Mouse (Mus musculus) liver, postnatal 0 days (tissue): Measurements from ENCODE around the gene Hnrnpll. TPM values are rescaled to one million over a fixed set of nuclear protein-coding genes. Genes with fewer than 3 reads are reported as not detected.

Source experiments
- ATAC-seq: fragments of 200-750 bp; cut with Nextera tagmentation; 2 replicates; pipeline ENCODE4 v1.8.0; 2017; ENCODE audit warnings: mild to moderate bottlenecking, moderate library complexity
- DNase-seq: peaks from one replicate; pipeline ENCODE4 v3.0.0-alpha.2; 2016
- H3K27ac ChIP-seq: fragments of 300-500 bp; sonication (generic); 2 replicates; pipeline ENCODE4 v1.5.1; 2014; ENCODE audit warnings: antibody characterized with exemption, moderate library complexity, mild to moderate bottlenecking, low read depth
- H3K27me3 ChIP-seq: fragments of 300-500 bp; sonication (generic); 2 replicates; pipeline ENCODE4 v1.6.1; 2014; ENCODE audit warnings: low read length, control low read depth, mixed read lengths; ENCODE audit not compliant: insufficient read depth
- H3K36me3 ChIP-seq: fragments of 300-500 bp; sonication (generic); replicated peaks from 2 replicates; pipeline ENCODE4 v1.6.1; 2014; ENCODE audit warnings: mild to moderate bottlenecking, control low read depth, low read length, moderate library complexity, mixed read lengths; ENCODE audit not compliant: insufficient read depth
- H3K4me1 ChIP-seq: fragments of 300-500 bp; sonication (generic); 2 replicates; pipeline ENCODE4 v1.6.1; 2014; ENCODE audit warnings: antibody characterized with exemption, mild to moderate bottlenecking, control low read depth; ENCODE audit not compliant: insufficient read depth
- H3K4me2 ChIP-seq: fragments of 300-500 bp; sonication (generic); 2 replicates; pipeline ENCODE4 v1.6.1; 2014; ENCODE audit warnings: low read depth, mild to moderate bottlenecking, low read length, moderate library complexity, mixed read lengths
- H3K4me3 ChIP-seq: fragments of 300-500 bp; sonication (generic); 2 replicates; pipeline ENCODE4 v1.5.1; 2014; ENCODE audit warnings: low read depth, low read length
- H3K9ac ChIP-seq: fragments of 300-500 bp; sonication (generic); replicated peaks from 2 replicates; pipeline ENCODE4 v1.6.1; 2014; ENCODE audit warnings: mild to moderate bottlenecking, moderate library complexity
- H3K9me3 ChIP-seq: fragments of 300-500 bp; sonication (generic); 2 replicates; pipeline ENCODE4 v1.6.1; 2016; ENCODE audit warnings: mild to moderate bottlenecking, control low read depth, low read length, mixed read lengths
- CTCF ChIP-seq: sonication (generic); IDR thresholded peaks from 2 replicates; pipeline ENCODE4 v1.5.1; 2016; ENCODE audit warnings: antibody characterized with exemption, low read depth
- EP300 ChIP-seq: IDR thresholded peaks from 2 replicates; pipeline ENCODE4 v1.6.1; 2016; ENCODE audit warnings: antibody characterized with exemption, low read depth, mild to moderate bottlenecking
- WGBS: fragments of 180-500 bp; shearing (Covaris S2); extraction: QIAGEN DNeasy Blood & Tissue Kit; methylation state at CpG from one replicate; pipeline ENCODE4 v1.1.7; 2014; ENCODE audit not compliant: insufficient replicate concordance; 5-methylcytosine and 5-hydroxymethylcytosine counted together
- polyA plus RNA-seq: library from polyadenylated mRNA; unstranded; fragments of >200 nt; fragmentation: Nextera tagmentation; extraction: Ambion mirVana; gene quantifications from 2 replicates; pipeline ENCODE4 v1.2.1, GENCODE M21; 2015

The Hnrnpll gene
- polyA plus RNA-seq, 1 experiment from 2014 or later, result 13.4 TPM

DNA sequence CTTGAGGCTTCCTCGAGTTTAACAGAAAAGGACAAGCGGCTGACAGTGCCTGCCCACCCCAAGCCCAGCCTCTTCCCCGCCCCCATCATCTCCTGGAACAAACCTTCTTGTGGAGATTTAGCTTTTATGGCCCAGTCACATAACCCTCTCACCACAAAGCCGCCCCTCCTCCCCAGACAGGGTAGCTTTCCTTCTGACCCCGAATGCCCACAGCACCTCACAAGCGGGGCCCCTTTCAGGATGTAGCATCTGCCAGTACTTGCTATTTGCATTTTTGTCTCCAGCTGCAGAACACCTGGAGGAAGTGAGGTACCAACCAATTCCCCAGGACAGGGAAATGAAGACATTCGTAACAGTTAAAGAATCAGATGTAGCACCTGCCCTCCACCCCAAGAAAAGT, 79.6 kb downstream of the Hnrnpll start:
- 26% methylated on average over 7 of the region's 7 CpGs for WGBS
- Histone ChIP-seq H3K9ac (no peak overlapping the region), H3K4me1 (no peaks in the 10 kb centered on the region), H3K36me3 (no peaks in the 10 kb centered on the region), H3K27ac (peak overlapping the region; percentile 82), H3K27me3 (no peaks in the 10 kb centered on the region), H3K4me3 (no peak overlapping the region), H3K4me2 (no peak overlapping the region), H3K9me3 (no peaks in the 10 kb centered on the region)
- TF ChIP-seq CTCF (no peak), EP300 (peak; percentile 6; the same call in 1 of the 2 replicates)
- peak; percentile 71 for ATAC-seq
- peak; percentile 51 for DNase-seq

DNA sequence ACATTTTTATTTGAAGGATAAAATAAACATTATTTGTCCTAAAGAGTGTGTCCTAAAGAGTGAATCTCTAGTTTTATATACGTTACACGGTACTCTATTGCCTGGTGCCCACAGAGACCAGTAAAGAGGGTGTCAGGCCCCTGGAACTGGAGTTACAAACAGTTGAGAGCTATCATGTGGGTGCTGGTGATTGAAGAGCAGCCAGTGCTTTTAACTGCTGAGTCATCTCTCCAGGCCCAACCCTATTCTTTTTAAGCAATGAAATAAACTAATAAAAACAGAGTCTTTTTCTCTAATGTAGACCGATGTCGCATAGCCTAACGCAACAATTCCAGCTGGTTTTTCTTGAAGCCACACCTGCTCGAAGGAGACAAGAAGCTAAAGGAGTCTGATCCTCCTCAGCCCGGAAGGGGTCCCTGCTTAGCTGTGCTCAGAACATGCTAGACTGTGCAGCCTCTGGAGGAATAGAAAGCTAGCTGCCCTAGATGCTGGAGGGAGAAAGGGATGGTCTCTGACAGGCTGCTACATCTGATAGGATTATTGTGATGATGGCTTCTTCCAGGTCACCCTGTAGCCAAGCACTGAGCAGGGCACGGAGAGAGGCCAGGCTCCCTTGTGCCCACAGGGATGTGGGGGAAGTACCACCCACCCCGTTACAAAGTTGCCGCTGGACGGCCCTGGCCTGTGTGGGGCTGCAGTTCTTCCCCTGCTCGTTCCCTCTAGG, 80.2 kb downstream of the Hnrnpll start:
- Histone ChIP-seq H3K36me3 (no peaks in the 10 kb centered on the region), H3K4me2 (0 out of 2 replicates have a peak overlapping the region, but pooled peaks have one; percentile 29), H3K4me3 (no peak overlapping the region), H3K4me1 (no peaks in the 10 kb centered on the region), H3K27me3 (no peaks in the 10 kb centered on the region), H3K9me3 (no peaks in the 10 kb centered on the region), H3K27ac (0 out of 2 replicates have a peak overlapping the region, but pooled peaks have one; percentile 39), H3K9ac (no peak overlapping the region)
- WGBS, result 44% methylated on average over 12 of the region's 12 CpGs
- DNase-seq, result no peak
- no peak for TF ChIP-seq CTCF
- no peak for TF ChIP-seq EP300
- peak; percentile 30; the same call in 1 of the 2 replicates for ATAC-seq

DNA sequence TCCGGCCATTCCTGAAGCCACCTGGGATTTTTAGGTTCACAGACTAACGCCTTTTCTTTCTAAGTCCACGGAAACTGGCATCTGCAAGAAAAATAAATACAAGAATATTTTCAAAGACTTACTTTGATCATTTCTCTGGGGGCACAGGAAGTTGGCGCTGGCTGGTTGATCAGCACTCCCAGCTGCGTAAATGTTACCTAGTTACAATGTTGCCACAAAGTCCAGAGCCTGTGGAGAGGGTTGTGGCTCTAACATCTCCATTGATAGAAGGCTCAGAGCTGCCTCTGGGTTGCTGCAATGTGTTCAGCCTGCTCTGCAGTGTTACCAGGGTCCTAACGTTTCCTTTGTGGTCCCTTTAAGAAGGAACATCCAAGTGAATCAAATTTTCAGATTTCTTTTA, 80.8 kb downstream of the Hnrnpll start:
- Histone ChIP-seq H3K4me2 (no peak overlapping the region), H3K27ac (no peak overlapping the region), H3K27me3 (no peaks in the 10 kb centered on the region), H3K36me3 (no peaks in the 10 kb centered on the region), H3K4me3 (no peak overlapping the region), H3K9ac (no peak overlapping the region), H3K4me1 (no peaks in the 10 kb centered on the region), H3K9me3 (no peaks in the 10 kb centered on the region)
- TF ChIP-seq CTCF (no peak), EP300 (no peak)
- DNase-seq (no peak), ATAC-seq (no peak)
- WGBS, result 61% methylated on average over 6 of the region's 6 CpGs

DNA sequence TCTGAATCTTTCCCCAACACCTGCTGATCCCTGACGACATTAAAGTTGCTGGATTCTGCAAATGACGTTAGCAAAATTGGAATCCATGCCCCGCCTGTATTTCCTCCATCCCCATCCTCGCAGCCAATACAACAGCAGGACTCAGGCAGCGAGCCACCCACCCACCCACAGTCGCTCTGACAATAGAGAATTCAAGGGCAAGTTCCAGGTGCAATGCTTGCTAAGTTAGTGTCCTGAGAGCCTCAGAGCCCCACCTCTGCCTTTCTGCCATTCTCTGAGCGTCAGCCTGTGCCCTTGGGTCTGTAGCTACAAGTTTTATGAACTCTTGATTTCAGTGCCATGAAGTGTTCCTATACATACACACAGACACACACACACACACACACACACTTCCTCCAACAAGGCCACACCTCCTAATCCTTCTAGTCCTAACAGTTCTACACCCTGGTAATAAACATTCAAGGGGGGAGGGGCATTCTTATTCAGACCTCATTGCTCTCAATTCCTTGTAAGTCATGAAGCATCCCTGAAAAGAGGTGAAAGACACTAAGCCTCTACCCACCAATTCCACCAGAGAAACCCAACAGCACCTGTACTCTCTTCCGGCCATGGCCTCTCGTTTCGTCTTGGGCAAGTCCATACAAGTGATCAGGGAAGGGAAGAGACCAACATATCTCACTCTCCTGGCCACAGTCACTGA, 81.6 kb downstream of the Hnrnpll start:
- no peaks in the 10 kb centered on the region for H3K36me3 ChIP-seq
- WGBS, result 74% methylated on average over 10 of the region's 10 CpGs
- no peaks in the 10 kb centered on the region for H3K9me3 ChIP-seq
- no peak overlapping the region for H3K27ac ChIP-seq
- H3K9ac ChIP-seq, result no peak overlapping the region
- TF ChIP-seq EP300 (no peak), CTCF (no peak)
- peaks cover 6% of the 10 kb centered on the region for H3K4me1 ChIP-seq
- H3K4me2 ChIP-seq, result no peak overlapping the region
- DNase-seq (no peak), ATAC-seq (no peak)
- no peak overlapping the region for H3K4me3 ChIP-seq
- H3K27me3 ChIP-seq, result no peaks in the 10 kb centered on the region

Other genes starting within 250 kb of the Hnrnpll start
- gene Atl2, start 166.2 kb downstream of the Hnrnpll start, polyA plus RNA-seq, result 40.8 and 41.2 TPM in 2 replicates
- 47.0 and 47.8 TPM in 2 replicates for gene Galm, start 65.1 kb upstream of the Hnrnpll start, polyA plus RNA-seq
- gene Srsf7, start 145.0 kb upstream of the Hnrnpll start, polyA plus RNA-seq, result 131 and 142 TPM in 2 replicates
- gene Ttc39d, start 145.1 kb upstream of the Hnrnpll start, polyA plus RNA-seq, result not detected in 2 replicates
- gene Gemin6, start 162.1 kb upstream of the Hnrnpll start, polyA plus RNA-seq, result 16.9 and 17.5 TPM in 2 replicates
- gene Morn2, start 227.9 kb upstream of the Hnrnpll start, polyA plus RNA-seq, result 11.2 and 11.4 TPM in 2 replicates
- 1.7 and 1.9 TPM in 2 replicates for gene Dhx57, start 228.1 kb upstream of the Hnrnpll start, polyA plus RNA-seq
- 0.83 and 1.2 TPM in 2 replicates for gene Arhgef33, start 245.1 kb upstream of the Hnrnpll start, polyA plus RNA-seq